Mouse (Mus musculus): ENCODE data around the gene Ino80d. TPM values are rescaled to one million over a fixed set of nuclear protein-coding genes. Genes with fewer than 3 reads are reported as not detected.

Ino80d gene
- polyA plus RNA-seq, 1 experiment from 2014 or later: 7.8 TPM

DNA sequence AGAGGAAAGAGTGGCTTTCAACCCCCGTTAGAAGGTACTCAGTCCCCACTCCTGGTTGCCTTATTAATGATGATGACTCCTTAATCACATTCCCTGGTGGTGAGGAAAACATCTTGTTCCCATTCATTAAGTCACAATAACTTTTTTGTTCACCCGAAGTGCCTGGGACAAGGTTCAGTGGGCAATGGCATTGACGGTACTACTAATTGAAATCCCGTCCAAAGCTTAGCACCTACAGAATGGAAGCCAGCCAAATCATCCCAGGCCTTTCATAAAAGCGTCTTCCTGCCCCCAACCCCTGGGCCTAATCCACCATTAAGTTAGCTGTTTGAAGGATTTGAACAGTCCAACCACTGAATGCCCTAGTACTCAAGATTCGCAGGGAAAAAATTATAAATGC lies 159.1 kb downstream of the Ino80d start:
- WGBS: 24% methylated on average over 6 of the region's 6 CpGs
- DNase-seq (ENCODE audit: low spot score, missing footprints): no peak
- Histone ChIP-seq H3K27me3 (ENCODE audit: control insufficient read depth, insufficient read depth, low read length) (no peaks in the 10 kb centered on the region), H3K27ac (ENCODE audit: low read depth, low read length) (no peak overlapping the region), H3K9ac (ENCODE audit: low read length) (no peak overlapping the region), H3K4me1 (ENCODE audit: control insufficient read depth, insufficient read depth, low read length) (0 out of 2 replicates have a peak, but pooled peaks cover under 1% of the 10 kb centered on the region), H3K4me2 (no peak overlapping the region), H3K9me3 (ENCODE audit: control insufficient read depth, low read length) (no peaks in the 10 kb centered on the region), H3K4me3 (ENCODE audit: low read depth, low read length) (no peak overlapping the region), H3K36me3 (ENCODE audit: control insufficient read depth, insufficient read depth, low read length) (no peaks in the 10 kb centered on the region)
- ATAC-seq (ENCODE audit: low FRiP score): no peak

DNA sequence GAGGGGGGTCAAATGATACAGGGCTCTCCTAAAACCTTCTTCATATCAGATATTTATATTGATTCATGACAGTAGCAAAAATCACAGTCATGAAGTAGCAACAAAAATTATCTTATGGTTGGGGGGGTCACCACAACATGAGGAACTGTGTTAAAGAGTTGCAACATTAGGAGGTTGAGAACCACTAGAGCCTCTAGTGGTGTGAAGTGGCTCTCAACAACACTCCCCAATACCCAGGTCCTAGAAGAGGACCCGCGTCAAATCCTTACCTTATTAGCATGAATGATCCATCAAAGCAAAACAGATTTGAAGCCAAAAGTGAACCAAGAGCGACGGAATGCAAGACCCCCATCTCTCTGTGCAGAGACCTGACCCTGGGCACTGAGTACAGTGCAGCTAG lies 161.4 kb downstream of the Ino80d start:
- no peaks in the 10 kb centered on the region for H3K9me3 ChIP-seq (ENCODE audit: control insufficient read depth, low read length)
- DNase-seq (ENCODE audit: low spot score, missing footprints) (no peak), ATAC-seq (ENCODE audit: low FRiP score) (no peak)
- H3K9ac ChIP-seq (ENCODE audit: low read length): no peak overlapping the region
- 0 out of 2 replicates have a peak, but pooled peaks cover 2% of the 10 kb centered on the region for H3K4me1 ChIP-seq (ENCODE audit: control insufficient read depth, insufficient read depth, low read length)
- H3K27me3 ChIP-seq (ENCODE audit: control insufficient read depth, insufficient read depth, low read length): no peaks in the 10 kb centered on the region
- no peaks in the 10 kb centered on the region for H3K36me3 ChIP-seq (ENCODE audit: control insufficient read depth, insufficient read depth, low read length)
- 86% methylated on average over 4 of the region's 4 CpGs for WGBS
- no peak overlapping the region for H3K27ac ChIP-seq (ENCODE audit: low read depth, low read length)
- H3K4me2 ChIP-seq: no peak overlapping the region
- no peak overlapping the region for H3K4me3 ChIP-seq (ENCODE audit: low read depth, low read length)

DNA sequence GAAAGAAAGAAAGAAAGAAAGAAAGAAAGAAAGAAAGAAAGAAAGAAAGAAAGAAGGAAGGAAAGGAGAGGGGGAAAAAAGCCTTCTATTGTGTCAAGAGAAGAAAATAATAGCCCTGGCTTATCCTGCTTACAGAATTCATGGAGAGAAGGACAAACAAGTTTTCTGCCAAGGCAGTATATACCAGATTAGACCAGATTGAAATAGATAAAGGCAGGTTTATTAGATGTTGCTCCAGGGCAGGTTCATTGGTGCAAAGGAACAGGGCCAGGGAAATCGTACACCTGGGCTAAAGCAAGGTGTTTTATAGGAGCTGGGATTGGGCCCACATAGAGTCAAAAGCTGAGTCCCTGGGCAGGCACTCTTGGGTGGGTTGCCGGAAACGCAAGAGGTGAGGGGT lies 162.1 kb downstream of the Ino80d start:
- WGBS: 92% methylated on average over 3 of the region's 3 CpGs
- no peak overlapping the region for H3K4me2 ChIP-seq
- no peak overlapping the region for H3K9ac ChIP-seq (ENCODE audit: low read length)
- 0 out of 2 replicates have a peak, but pooled peaks cover 2% of the 10 kb centered on the region for H3K4me1 ChIP-seq (ENCODE audit: control insufficient read depth, insufficient read depth, low read length)
- no peak overlapping the region for H3K4me3 ChIP-seq (ENCODE audit: low read depth, low read length)
- no peaks in the 10 kb centered on the region for H3K9me3 ChIP-seq (ENCODE audit: control insufficient read depth, low read length)
- no peaks in the 10 kb centered on the region; the same call in 1 of the 2 replicates for H3K27me3 ChIP-seq (ENCODE audit: control insufficient read depth, insufficient read depth, low read length)
- DNase-seq (ENCODE audit: low spot score, missing footprints) (no peak), ATAC-seq (ENCODE audit: low FRiP score) (no peak)
- no peak overlapping the region for H3K27ac ChIP-seq (ENCODE audit: low read depth, low read length)
- H3K36me3 ChIP-seq (ENCODE audit: control insufficient read depth, insufficient read depth, low read length): no peaks in the 10 kb centered on the region

DNA sequence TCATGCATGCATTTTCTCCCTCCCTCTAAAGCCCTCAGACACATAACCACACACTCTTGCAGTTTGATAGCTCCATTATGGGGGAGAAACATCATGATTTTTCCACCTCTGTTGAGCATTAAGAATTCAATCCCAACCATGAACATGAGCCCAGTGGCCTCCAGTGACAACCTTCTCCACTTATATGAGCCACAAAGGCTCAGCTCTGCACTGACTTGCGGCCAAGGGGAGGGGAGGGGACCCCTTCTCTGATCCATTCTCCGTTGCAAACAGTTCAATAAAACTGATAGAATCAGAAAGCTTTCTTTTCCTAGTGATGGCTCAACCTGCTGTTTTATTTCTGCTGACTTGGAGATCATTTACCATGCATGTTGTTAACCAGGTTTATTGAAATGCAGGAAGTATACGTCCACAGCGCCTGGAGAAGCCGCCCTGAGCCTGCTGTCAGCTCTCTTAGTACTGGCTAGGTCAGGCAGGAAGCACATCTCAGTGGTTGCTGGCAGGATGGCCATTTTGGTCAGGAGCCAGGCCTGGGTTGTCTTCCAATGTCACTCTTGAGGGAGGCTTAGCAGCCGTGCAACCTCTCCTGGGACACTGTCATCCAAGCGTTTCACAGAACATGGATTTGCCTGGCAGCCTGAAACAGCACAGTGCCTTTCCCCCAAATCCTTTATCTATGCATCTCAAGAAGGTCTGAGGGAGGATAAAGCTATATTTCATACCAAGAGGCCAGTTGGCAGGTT lies 163.2 kb downstream of the Ino80d start:
- Histone ChIP-seq H3K9ac (ENCODE audit: low read length) (no peak overlapping the region), H3K27ac (ENCODE audit: low read depth, low read length) (no peak overlapping the region), H3K4me3 (ENCODE audit: low read depth, low read length) (no peak overlapping the region), H3K4me1 (ENCODE audit: control insufficient read depth, insufficient read depth, low read length) (0 out of 2 replicates have a peak, but pooled peaks cover 2% of the 10 kb centered on the region), H3K9me3 (ENCODE audit: control insufficient read depth, low read length) (no peaks in the 10 kb centered on the region), H3K36me3 (ENCODE audit: control insufficient read depth, insufficient read depth, low read length) (no peaks in the 10 kb centered on the region), H3K27me3 (ENCODE audit: control insufficient read depth, insufficient read depth, low read length) (no peaks in the 10 kb centered on the region; the same call in 1 of the 2 replicates), H3K4me2 (no peak overlapping the region)
- no peak for DNase-seq (ENCODE audit: low spot score, missing footprints)
- no peak for ATAC-seq (ENCODE audit: low FRiP score)
- 71% methylated on average over 7 of the region's 7 CpGs for WGBS

DNA sequence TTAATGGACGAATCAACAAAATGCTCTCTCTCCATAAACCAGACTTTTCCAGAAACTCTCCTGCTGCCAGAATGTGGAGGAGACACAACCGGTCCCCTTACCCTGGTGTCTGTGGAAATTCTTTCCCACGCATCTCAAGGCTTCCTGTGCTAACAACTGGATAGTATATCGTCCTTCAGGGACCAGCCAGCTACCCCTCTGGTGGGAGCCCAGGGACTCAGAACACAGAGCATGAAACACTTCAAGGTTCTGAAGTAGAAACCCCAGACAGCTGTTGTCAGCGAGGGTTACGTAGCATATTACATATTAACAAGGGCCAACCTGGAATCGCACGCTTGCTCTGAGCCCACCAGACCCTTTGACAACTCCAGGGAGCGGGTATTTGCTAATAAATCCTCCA lies 163.9 kb downstream of the Ino80d start:
- Histone ChIP-seq H3K4me1 (ENCODE audit: control insufficient read depth, insufficient read depth, low read length) (0 out of 2 replicates have a peak, but pooled peaks cover 2% of the 10 kb centered on the region), H3K9ac (ENCODE audit: low read length) (no peak overlapping the region), H3K27me3 (ENCODE audit: control insufficient read depth, insufficient read depth, low read length) (no peaks in the 10 kb centered on the region; the same call in 1 of the 2 replicates), H3K4me2 (no peak overlapping the region), H3K27ac (ENCODE audit: low read depth, low read length) (no peak overlapping the region), H3K9me3 (ENCODE audit: control insufficient read depth, low read length) (no peaks in the 10 kb centered on the region), H3K4me3 (ENCODE audit: low read depth, low read length) (no peak overlapping the region), H3K36me3 (ENCODE audit: control insufficient read depth, insufficient read depth, low read length) (no peaks in the 10 kb centered on the region)
- DNase-seq (ENCODE audit: low spot score, missing footprints) (no peak), ATAC-seq (ENCODE audit: low FRiP score) (no peak)
- 85% methylated on average over 9 of the region's 9 CpGs for WGBS

DNA sequence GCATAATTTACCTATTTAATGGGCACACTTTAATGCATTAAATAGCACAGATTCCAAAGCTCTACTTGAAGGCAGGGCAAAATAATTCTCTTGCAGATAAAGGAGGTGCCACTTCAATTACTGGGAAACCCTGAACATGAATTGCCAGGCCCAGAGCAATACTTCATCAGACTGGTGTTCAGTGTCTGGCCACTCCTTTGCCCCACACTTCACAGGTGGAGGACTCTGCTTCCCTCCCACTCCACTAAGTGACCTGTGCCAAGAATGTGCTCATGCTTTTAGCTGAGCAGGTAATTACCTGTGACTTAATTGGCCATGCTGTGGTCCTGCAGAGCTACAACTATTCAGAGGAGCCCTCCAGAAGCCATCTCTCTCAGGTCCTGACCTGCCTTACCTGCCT lies 166.7 kb downstream of the Ino80d start:
- no peak overlapping the region for H3K9ac ChIP-seq (ENCODE audit: low read length)
- H3K36me3 ChIP-seq (ENCODE audit: control insufficient read depth, insufficient read depth, low read length): no peaks in the 10 kb centered on the region
- no peaks in the 10 kb centered on the region for H3K9me3 ChIP-seq (ENCODE audit: control insufficient read depth, low read length)
- no peak for DNase-seq (ENCODE audit: low spot score, missing footprints)
- no peak overlapping the region for H3K4me2 ChIP-seq
- no peak overlapping the region for H3K27ac ChIP-seq (ENCODE audit: low read depth, low read length)
- no peak overlapping the region for H3K4me3 ChIP-seq (ENCODE audit: low read depth, low read length)
- H3K4me1 ChIP-seq (ENCODE audit: control insufficient read depth, insufficient read depth, low read length): 0 out of 2 replicates have a peak, but pooled peaks cover 2% of the 10 kb centered on the region
- no peaks in the 10 kb centered on the region; the same call in 1 of the 2 replicates for H3K27me3 ChIP-seq (ENCODE audit: control insufficient read depth, insufficient read depth, low read length)
- no peak for ATAC-seq (ENCODE audit: low FRiP score)

DNA sequence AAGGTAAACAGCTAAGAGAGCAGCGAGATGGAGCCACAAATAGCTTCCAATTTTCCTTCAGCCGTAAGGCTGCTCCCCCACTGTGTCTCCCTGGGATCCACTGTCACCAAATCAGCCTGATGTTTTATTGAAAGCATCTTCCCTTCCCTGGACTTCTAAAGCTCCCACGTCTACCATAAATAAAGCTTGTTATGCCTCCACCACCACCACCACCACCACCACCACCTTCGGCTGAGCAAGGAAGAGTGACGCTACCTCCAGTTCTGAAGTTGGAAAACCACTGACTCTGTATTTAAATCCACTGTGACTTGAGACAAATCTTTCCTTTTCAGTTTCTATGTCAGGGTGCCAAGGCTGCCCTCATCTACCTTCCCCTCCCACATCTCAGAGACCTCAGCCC lies 167.5 kb downstream of the Ino80d start:
- H3K4me3 ChIP-seq (ENCODE audit: low read depth, low read length): no peak overlapping the region
- no peaks in the 10 kb centered on the region for H3K36me3 ChIP-seq (ENCODE audit: control insufficient read depth, insufficient read depth, low read length)
- 74% methylated on average over 5 of the region's 5 CpGs for WGBS
- H3K27ac ChIP-seq (ENCODE audit: low read depth, low read length): no peak overlapping the region
- H3K4me2 ChIP-seq: no peak overlapping the region
- DNase-seq (ENCODE audit: low spot score, missing footprints): no peak
- no peak overlapping the region for H3K9ac ChIP-seq (ENCODE audit: low read length)
- no peaks in the 10 kb centered on the region; the same call in 1 of the 2 replicates for H3K27me3 ChIP-seq (ENCODE audit: control insufficient read depth, insufficient read depth, low read length)
- 0 out of 2 replicates have a peak, but pooled peaks cover 2% of the 10 kb centered on the region for H3K4me1 ChIP-seq (ENCODE audit: control insufficient read depth, insufficient read depth, low read length)
- H3K9me3 ChIP-seq (ENCODE audit: control insufficient read depth, low read length): no peaks in the 10 kb centered on the region
- no peak for ATAC-seq (ENCODE audit: low FRiP score)

DNA sequence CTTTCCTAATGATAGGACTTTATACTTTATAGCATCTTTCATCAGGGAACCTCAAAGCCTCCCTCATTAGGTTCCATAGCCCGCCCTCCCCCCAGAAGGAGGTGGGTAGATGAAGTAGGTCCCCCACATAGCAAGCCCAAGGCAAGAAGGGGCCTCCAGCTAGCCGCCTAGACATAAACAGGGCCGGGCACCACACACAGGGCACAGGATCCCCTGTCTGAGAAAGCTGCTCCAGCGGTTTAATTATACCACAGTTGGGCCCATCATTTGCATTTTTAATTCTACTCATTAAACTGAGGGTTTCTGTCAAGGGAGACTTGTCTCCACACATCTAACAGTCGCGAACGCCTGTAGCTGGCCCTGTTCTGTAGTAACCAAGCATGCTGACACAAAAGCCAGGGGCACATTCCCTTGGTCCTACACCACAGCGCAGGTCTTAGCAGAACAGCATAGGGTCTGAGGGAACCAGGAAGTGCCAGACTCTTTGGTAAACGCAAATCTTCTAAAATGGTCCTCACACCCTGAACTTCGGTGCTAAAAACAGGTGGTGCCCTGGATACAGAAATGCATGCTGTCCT lies 179.6 kb downstream of the Ino80d start:
- peaks cover 7% of the 10 kb centered on the region; the same call in 1 of the 2 replicates for H3K27me3 ChIP-seq (ENCODE audit: control insufficient read depth, insufficient read depth, low read length)

DNA sequence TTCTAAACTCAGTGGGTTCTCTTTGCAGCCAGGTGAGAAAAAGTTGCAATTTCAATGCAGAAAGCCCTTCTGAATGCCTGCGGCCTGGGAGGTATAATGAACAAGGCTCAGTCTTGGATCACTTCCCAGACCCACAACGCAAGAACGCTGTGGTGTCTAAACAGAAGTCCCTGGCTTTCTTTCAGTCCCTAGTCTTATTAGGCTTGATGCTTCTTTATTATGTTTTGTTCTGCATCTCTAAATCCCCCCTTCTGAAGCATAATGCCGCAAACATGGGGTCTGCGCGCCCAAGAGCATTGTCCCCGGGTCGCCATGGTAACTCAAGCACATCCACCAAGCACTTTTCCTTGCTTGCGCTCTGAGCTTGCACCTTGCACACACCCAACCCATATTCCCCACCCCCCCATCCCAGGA lies 180.4 kb downstream of the Ino80d start:
- DNase-seq (ENCODE audit: low spot score, missing footprints) (peak; percentile 91), ATAC-seq (ENCODE audit: low FRiP score) (peak; percentile 76)
- 20% methylated on average over 9 of the region's 9 CpGs for WGBS
- Histone ChIP-seq H3K9me3 (ENCODE audit: control insufficient read depth, low read length) (no peaks in the 10 kb centered on the region), H3K9ac (ENCODE audit: low read length) (no peak overlapping the region; the same call in 1 of the 2 replicates), H3K27ac (ENCODE audit: low read depth, low read length) (no peak overlapping the region), H3K27me3 (ENCODE audit: control insufficient read depth, insufficient read depth, low read length) (peaks cover 7% of the 10 kb centered on the region; the same call in 1 of the 2 replicates), H3K36me3 (ENCODE audit: control insufficient read depth, insufficient read depth, low read length) (no peaks in the 10 kb centered on the region), H3K4me1 (ENCODE audit: control insufficient read depth, insufficient read depth, low read length) (peaks cover 16% of the 10 kb centered on the region), H3K4me3 (ENCODE audit: low read depth, low read length) (no peak overlapping the region), H3K4me2 (peak overlapping the region; percentile 19; the same call in 1 of the 2 replicates)

More for the DNA sequence above, 179.6 kb downstream of the Ino80d start:
- no peaks in the 10 kb centered on the region for H3K9me3 ChIP-seq (ENCODE audit: control insufficient read depth, low read length)
- no peak overlapping the region for H3K27ac ChIP-seq (ENCODE audit: low read depth, low read length)
- no peak overlapping the region for H3K9ac ChIP-seq (ENCODE audit: low read length)
- H3K4me2 ChIP-seq: no peak overlapping the region
- peaks cover 16% of the 10 kb centered on the region for H3K4me1 ChIP-seq (ENCODE audit: control insufficient read depth, insufficient read depth, low read length)
- 81% methylated on average over 10 of the region's 10 CpGs for WGBS
- ATAC-seq (ENCODE audit: low FRiP score) (peak; percentile 30; the same call in 1 of the 2 replicates), DNase-seq (ENCODE audit: low spot score, missing footprints) (no peak)
- no peaks in the 10 kb centered on the region for H3K36me3 ChIP-seq (ENCODE audit: control insufficient read depth, insufficient read depth, low read length)
- H3K4me3 ChIP-seq (ENCODE audit: low read depth, low read length): no peak overlapping the region

All from midbrain, embryonic 11.5 days (tissue).